Mouse (Mus musculus): ENCODE data around the gene Prkcg.

Gene Prkcg

DNA sequence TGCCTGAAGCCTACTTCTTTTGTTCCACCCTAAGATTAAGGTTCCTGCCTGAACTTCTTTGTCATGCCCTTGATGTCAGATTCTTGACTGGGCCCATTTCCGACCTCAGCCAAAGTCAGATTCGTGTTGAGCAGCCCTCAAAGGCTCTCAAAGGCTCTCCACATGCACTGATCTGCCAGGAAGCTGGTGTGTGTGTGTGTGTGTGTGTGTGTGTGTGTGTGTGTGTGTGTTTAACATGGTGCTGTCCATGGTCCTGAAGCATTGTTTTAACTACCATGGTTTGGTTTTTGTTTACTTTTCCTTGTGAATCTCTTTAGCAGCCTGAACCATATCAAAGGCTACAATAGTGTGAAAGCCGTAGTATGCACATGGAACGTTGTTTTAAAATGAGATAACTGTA, 39.0 kb downstream of the Prkcg start:
- no peak for DNase-seq

DNA sequence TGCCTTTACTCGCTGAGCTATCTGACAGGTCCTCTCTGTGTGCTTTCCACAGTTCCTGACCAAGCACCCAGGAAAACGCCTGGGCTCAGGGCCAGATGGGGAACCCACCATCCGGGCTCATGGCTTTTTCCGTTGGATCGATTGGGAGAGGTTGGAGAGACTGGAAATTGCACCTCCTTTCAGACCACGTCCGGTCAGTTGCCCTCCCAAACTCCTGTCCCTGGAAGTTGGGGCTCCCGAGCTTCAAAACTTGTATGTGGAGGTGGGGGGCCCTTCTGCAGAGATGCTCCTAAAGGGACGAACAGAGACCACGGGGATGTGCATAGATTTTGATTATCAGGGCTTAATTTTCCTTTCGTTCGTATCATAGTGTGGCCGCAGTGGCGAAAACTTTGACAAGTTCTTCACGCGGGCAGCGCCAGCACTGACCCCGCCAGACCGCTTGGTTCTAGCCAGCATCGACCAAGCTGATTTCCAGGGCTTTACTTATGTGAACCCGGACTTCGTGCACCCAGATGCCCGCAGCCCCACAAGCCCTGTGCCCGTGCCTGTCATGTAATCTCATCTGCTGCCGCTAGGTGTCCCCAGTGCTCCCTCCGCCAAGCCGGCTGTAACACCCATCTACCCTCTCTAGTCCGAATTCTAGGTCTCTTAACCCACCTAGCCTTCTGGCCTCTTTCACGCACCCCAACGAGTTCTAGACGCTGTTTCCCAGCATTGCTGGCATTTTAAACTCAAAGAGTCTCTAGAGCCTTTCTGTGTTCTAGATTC, 41.0 kb downstream of the Prkcg start:
- peak; percentile 83 for DNase-seq

DNA sequence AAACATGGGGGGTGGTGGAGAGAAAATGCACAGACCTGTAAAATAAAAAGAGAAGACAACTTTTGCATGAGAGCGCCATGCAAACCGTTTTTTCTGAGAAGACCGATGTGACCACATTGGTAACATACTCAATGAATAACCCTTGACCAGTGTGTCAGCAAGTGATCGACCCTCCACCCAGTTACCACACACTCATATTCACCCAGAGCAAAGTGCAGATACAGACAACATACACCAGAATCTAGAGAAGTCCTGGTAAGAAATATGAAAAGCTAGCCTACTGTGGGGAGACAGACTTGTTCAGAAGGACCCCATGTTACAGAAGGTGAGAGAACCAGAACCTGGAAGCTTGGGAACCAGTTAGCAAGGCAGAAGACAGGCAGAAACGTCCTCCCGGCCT, 42.2 kb downstream of the Prkcg start:
- DNase-seq: no peak

DNA sequence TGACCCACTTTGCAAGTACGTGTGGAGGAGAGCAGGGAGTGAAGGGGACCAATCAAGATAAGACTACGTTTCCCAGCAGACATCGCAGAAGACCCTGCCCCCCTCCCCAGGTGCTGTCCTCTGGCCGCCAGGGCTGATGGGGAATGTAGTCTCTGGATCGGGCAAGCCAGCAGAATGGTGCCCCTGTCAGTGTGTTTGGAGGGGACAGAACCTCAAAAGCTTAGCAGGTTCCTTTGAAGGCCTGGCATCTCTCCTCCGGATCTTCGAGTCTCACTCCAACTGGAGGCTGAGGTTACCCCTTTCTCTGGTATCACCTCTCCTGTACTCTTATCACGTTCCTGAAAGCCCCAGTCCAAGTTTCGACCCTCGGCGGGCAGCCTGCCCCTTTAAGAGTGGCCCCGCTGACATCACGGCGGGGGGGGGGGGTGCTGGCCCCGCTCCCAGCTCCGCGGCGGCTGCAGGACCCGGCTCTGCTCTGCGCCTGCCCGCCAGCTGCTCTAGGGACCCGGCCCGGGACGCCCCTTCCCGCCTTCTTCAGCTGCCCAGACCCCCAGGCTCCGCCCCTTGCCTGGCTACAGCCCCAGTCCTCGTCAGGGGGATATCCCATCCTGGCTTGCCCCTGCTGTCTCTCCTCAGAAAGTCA, 42.7 kb downstream of the Prkcg start:
- DNase-seq: peak; percentile 87

DNA sequence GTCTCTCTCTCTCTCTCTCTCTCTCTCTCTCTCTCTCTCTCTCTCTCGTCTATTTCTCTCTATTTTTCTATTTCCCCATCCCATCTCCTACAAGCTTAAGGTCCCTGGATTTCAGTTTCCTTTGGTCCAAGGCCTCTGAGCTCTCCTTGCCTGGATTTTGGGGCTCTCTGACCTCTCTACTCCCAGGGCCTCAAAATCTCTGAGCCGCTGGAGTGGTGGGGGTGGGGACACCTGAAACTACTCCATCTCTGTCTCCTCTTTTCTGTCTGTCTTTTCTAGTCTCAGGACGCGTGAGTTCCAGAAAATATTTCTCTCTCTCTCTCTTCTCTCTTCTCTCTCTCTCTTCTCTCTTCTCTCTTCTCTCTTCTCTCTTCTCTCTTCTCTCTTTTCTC, 43.2 kb downstream of the Prkcg start:
- no peak for DNase-seq

DNA sequence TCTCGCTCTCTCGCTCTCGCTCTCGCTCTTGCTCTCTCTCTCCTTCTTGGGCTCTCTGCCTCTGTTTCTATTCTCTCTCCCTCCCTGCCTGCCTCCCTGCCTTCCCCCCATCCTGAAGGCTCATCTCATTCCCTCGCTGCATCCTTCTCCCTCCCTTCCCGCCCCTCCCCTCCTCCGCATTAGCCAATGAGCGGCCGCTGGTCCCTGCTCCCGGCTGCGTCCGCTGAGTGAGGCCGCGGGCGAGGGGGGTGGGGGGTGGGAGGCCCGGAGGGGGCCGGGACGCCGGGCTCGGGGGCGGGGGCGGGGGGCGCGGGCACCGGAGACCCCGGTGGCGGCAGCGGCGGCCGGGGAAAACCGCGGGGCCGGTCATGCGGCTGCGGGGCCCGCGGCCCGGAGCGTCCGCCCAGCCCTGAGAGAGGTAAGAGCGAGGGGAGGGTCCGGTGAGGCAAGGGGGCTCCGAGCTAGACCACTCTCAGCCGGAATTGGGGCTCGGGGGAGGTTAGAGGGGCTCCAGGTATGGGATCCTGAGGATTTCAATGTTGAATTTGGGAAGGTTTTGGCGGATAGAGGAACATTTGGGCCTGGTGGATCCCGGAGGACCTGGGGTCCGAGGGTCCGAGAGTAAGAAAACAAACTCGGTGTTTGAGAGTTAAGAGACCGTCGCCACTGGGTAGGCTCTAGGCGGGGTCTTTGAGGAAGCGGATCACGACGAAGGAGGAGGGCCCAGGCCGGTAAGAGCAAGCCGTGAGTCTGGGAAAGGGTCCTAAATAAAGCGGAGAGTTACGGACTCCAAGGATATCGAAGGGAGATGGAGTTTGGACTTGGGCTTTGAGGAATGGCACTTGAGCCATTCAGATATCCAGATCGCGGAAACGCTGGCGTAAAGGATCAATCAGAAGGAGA, 43.9 kb downstream of the Prkcg start, which contains the start of gene Cacng7:
Cacng7 (plus strand) TSS at position 337 of the 903 bp plus-strand sequence.
- DNase-seq: peak; percentile 69

DNA sequence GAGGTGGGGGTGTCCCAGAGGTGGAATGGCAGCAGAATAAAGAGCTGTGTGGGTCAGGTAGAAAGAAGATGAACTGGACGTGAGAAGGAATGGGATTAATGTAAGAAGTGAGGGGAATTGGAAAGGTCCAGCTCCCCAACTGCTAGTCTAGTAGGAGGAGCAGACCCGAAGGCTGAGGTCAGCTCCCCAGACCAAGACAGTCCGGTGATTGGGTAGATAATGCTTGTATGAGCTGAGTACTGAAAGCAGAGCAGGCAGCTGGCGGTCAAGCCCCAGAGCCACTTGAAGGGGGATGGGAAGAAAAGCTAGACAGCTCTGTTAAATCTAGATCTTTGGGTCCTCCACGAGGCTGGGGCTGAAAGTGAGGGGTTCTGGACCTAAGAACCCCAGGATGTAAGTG, 44.6 kb downstream of the Prkcg start:
- no peak for DNase-seq

DNA sequence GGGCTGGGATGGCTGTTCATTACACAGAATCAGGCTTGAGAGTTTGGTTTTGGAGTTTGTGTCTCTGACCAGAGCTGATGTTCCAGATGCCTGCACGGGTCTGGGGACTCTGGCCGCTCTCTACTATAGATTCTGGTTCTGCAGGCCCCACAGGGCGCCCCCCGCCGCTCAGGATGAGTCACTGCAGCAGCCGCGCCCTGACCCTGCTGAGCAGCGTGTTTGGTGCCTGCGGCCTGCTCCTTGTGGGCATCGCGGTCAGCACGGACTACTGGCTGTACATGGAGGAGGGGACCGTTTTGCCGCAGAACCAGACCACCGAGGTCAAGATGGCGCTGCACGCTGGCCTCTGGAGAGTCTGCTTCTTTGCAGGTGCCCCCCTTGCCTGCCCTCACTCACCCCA, 47.4 kb downstream of the Prkcg start:
- DNase-seq: no peak

DNA sequence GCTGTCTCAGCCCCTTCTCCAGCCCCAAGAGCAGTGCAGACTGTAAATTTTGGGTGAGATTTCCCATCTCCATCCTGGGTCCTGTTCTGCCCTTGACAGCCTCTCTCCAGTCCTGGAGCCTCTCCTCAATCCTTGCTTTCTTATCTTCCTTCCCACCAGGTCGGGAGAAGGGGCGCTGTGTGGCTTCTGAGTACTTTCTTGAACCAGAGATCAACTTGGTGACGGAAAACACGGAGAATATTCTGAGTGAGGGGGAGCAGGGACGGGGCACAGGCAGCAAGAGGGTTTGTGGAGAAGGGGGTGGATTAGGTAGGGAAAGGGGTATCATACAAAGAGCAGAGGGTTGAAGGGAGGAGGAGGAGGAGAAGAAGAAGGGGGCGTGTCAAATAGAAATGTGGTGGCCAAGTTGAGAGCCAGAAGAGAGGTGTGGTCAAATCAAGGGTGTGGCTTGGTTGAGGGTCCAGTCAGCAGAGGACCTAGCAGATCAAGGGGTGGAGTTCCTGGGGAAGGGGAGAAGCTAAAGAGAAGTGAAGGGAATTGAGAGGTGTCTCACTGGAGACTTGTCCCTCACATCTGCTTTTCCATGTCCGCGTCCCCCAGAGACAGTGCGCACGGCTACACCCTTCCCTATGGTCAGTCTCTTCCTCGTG, 49.4 kb downstream of the Prkcg start:
- DNase-seq: no peak

DNA sequence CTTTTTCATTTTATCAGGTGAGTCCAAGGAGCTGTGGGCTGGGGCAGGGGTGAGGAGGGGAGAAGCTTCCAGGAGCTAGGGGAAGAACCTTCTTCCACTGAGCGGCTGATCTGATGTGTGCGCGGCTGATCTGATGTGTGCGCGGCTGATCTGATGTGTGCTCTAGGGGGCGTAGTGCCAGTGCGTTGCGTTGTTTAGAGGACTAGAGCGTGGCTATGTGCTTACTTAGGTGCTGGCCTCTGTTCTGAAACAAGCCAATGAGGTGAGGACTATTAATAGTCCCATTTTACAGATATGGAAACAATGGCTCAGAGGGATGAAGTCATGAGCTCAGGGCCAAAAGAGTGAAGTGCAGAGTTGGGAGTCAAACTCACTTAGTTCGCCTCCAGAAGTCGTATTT, 50.0 kb downstream of the Prkcg start:
- DNase-seq: no peak

DNA sequence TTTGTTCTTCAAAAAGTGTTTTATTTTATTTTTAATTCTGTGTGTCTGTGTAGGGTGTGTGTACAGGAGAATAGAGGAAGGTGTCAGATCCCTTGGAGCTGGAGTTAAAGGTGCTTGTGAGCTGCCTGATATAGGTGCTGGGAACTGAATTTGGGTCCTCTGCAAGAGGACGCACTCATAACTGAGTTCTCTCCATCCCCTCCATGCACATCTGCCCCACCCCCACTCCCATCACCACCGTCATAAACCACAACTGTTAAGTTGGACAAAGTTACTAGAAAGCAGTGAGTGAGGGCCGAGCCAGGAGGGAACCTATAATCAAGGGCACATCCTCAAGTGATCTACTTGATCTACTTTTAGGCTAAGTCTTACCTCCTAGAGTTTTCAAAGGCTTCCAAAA, 54.9 kb downstream of the Prkcg start:
- no peak for DNase-seq

DNA sequence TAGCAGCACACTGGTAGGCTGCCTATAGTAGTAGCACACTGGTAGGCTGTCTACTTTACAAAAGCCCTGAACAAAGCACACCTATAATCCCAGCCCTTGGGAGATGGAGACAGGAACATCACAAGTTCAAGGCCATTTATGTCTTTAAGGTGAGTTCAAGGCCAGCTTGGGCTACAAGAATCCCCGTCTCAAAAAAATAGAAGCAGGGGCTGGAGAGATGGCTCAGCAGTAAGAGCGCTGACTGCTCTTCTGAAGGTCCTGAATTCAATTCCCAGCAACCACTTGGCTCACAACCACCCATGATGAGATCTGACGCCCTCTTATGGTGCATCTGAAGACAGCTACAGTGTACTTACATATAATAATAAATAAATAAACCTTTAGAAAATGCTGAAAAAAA, 56.3 kb downstream of the Prkcg start:
- DNase-seq: no peak

DNA sequence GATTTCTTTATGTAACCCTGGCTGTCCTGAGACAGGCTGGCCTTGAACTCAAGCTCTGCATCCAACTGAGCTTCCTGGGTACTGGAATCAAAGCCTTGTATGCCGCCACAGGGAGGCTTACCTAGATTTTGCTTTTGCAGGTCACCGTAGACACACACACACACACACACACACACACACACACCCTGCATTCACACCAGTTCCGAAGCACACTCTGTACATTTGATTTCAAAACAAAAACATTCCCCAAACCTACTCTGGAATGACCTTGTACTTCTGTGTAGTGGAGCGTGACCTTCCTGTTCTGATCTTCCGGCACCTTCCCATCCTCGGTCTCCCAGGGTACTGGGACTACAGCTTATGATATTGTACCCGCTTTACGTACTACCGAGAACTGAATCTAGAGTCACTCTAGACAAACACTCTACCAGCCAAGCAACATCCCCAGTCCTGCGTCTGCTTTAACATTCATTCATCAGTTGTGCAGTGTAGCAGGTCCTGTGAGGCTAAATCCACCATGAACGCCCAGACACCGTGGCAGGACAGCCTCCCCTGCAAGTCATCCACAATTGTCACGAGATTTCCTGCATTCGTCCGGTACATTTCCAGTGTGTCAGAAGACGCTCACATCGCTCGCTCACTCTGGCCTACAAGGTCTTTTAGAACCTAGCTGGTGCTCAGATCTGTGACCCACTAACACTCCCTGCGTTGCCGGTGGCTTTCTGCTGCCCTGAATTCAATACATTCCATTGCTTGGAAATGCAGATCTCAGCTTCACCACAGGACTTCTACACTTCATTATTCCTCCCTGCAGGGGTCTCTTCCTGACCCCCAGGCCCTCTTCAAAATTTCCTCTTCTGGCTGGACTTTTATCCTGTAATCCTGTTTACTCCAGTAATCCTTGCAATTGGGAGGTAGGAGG, 58.6 kb downstream of the Prkcg start:
- DNase-seq: no peak

DNA sequence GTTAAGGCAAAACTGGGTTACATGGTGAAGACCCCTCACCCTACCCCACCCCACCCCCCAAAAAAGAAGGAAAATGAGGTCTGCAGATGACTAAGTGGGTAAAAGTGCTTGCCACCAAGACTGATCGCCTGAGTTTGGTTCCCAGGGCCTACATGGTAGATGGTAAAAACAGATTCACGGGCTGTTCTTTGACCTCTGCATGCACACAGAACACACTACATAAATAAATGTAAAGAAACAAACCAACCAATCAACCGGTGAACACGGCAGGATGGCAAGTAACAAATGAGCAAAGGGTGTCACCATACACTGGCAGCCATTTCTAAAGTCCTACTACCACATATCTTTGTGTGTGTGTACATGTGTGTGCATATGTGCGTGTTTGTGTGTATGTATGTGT, 59.3 kb downstream of the Prkcg start:
- no peak for DNase-seq

DNA sequence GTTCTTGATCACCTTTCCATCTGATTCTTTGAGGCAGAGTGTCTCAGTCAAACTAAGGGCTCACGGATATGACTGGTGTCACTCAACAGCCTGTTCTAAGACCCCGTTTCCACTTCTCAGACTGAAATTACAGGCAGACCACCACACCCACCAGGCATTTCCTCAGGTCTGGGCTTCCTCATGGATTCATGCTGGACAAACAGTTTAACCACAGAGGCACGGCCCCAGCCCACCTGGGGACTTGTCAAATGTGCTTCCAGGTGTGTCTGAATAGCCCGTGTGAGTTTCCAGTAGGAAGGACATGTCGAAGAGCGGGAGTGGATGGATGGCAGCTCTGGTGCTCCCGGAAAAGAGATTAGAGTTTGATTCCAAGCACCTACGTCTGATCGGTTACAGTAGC, 60.8 kb downstream of the Prkcg start:
- no peak for DNase-seq

DNA sequence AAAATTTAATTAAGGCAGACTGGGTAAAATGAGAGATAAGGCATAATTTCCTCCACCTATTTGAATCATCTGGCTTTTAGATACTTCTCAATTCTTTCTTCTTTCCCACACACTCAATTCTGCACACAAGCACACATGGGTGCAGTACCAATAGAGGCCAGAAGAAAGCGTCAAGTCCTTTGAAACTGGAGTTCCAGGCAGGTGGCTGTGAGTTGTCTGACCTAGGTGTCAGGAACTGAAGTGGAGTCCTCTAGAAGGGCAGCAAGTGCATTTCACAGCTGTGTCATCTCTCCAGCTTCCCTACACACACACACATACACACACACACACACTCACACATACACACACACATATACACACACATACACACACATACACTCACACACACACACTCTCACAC, 62.6 kb downstream of the Prkcg start:
- DNase-seq: no peak

DNA sequence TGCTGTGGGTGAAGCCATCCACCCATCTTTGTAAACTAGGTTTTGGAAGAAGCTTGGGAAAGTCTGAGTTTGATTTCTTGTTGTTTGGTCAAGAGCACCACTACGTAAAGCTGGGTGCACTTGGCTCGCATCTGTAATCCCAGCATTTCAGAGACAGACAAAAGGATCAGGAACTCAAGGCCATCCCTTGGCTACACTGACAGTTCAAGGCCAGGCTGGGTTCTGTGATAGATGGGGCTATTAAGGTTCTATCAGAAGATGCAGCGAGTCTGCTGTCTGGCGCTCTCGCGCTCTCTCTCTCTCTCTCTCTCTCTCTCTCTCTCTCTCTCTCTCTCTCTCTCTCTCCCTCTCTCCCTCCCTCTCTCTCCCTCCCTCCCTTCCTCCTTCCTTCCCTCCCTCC, 65.9 kb downstream of the Prkcg start:
- no peak for DNase-seq

DNA sequence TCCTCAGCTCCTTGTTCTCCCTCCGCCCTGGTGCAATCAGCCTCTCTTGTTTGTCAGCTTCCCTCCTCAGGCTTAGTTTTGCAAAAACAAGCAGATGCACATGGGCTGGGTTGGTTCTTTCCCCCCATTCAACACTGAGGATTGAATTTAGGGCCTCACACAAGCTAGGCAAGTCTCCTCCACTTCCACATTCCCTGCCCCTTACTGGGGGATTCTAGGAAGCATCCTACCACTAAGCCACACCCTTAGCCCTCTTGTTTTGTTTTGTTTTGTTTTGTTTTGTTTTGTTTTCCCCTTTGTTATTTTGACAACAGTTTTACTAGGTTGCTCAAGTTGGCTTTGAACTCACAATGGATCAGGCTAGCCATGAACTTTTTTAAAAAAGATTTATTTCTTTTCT, 71.7 kb downstream of the Prkcg start:
- no peak for DNase-seq

DNA sequence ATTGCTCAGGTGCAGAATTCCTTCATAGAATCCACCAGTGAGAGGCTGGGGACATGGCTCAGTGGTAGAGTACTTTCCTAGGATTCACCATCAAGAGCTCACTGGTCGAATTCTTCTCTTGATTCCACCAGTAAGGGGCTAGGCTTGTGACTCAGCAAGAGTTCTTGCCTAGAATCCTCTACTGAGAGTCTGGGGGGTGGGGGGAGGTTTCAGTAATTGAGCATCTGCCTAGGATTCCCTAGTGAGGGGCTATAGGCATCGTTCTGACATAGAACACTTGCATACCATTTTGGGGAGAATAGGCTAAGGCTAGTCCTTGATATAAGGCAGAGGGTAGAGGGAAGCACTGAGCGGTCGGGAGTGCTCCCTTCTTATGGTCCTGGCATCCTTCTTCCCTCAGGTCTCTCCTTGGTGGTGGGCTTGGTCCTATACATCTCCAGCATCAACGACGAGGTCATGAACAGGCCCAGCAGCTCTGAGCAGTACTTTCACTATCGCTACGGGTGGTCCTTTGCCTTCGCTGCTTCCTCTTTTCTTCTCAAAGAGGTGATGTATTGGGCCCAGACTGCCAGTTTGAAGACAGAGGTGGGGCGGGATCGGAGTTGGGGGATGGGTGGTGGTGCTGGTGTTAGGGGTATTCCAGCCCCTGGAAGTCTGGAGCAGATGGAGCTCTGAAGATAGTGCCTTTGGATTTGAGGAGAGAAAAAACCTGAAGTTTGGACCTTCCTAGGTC, 76.7 kb downstream of the Prkcg start:
- DNase-seq: no peak

DNA sequence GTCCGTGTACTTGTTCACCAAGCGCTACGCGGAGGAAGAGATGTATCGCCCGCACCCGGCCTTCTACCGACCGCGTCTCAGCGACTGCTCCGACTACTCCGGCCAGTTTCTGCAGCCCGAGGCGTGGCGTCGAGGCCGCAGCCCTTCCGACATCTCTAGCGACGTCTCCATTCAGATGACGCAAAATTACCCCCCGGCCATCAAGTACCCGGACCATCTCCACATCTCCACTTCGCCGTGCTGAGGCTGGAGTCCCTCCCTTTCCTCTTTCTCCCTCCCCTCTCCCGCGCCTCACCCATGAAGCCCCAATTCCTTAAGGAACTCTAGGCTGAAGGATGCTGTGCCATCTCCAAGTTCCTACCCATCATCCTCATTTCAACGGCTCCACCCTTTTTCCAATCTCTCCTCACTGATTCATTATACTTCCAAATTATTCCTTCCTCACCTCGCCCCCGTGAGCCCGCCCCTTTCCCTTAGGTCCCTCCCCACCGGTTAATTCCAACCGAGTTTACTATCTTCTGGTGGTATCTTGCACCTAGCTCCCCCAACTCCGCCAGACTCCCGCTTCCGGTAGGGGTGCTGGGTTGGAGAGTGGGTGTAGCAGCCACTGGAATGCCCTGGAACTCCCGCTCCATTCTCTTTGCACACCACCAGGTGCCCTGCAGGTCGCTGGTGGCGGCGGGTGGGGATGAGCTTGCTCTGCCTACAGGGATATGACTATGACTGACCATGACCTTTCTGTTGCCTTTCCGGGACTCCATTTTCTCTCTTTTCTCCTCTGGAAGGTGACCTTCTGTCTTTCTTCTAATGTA, 77.9 kb downstream of the Prkcg start:
- no peak for DNase-seq

Measured in right cerebral cortex, postnatal 25 days (tissue).